Mouse (Mus musculus): ENCODE measurements around the gene Arhgap4.

The Arhgap4 gene

DNA sequence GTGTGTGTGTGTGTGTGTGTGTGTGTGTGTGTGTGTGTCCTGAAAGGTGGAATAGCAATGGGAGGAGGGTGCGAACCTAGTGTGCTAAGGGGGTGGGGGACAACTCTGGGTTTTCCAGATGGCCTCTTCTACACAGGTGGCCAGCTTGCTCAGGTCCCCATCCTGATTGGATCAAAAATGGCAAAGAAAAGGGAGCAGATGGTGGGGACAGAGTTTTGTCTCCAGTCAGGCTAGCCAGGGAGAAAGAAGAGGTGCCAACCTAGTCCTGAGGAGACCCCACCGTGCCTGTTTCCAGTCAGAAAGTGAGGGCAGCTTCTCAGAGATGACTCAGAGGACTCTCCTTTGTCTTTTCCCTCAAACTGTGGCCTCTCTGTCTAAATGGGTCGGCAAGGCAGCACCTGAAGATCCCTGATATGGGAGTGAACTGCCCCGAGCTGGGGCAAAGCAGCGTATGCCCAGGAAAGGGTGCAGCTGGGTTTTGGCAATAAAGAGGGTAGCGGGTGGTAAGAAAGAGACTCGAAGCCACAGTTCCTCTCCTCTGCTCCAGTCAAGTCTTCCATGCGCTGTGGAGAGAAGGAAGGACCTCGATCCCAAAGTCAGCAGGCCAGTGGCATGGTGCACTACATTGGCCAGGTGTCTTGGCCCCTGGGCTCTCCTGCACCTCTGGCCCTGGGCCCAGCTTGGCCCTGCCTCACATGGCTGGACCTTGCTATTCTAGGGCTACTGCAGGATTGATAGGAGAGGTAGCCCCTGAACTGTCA, 67.2 kb downstream of the Arhgap4 start:
- CTCF ChIA-PET: no interaction called here
